Mouse (Mus musculus): ENCODE data around the gene Gm21586. TPM values are rescaled to one million over a fixed set of nuclear protein-coding genes. Genes with fewer than 3 reads are reported as not detected.
"Not testable (repeated sequence)": the region's sequence is repeated elsewhere in the genome, so short reads cannot be mapped to it uniquely, and the experiment has no call there.

Gm21586 gene
- polyA plus RNA-seq (2016; fragmentation: Nextera tagmentation; extraction: Ambion mirVana): not detected in 2 replicates

DNA sequence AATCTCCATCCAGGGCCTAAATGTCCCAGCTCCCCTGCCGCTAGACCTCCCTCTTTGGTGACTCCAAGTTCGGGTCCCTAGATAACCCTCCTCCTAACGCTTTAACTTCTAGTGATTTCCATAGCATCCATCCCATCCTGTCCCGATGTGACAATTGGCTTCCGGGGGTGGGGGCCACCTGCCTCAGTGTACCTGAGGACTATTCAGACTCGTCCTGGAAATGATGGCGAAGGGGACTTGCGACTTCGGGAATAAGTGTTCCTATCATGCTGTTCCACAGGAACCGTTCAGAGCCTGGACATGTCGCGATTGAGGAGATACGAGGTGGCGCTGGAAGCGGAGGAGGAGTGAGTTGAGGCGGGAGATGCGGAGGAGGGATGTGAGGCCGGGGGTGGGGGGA lies at the start of gene Gm21586:
Gene Gm21586, plus strand, starts transcription at position 301 of the 400 bp plus-strand sequence.
- not testable (repeated sequence) for ATAC-seq (ENCODE audit: insufficient number of reproducible peaks, low FRiP score); H3K27ac ChIP-seq (ENCODE audit: poor library complexity, severe bottlenecking); H3K9ac ChIP-seq; H3K4me2 ChIP-seq; H3K4me1 ChIP-seq (replicated peaks); H3K9me3 ChIP-seq (replicated peaks); H3K36me3 ChIP-seq; H3K27me3 ChIP-seq (replicated peaks); H3K4me3 ChIP-seq
- no CpG with 5 or more reads among the region's 18 CpGs for WGBS

DNA sequence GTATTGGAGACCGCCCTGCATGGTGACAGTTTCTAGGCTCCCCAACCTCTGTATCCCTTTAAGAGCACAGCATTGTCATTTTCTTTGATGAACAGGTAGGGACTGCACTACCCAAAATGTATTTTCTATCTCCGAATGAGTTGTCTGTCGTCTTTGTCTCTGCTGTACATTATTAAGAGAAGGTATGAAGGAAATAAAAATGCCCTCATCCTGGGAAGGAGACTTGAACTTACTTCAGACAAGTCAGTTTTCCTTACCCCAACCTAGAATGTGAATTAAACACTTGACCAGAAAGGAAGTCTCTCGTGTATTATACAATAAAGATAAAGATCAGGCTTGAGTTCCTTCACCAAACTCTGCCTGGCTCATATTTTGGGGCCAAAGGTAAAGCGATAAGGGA lies 27.3 kb downstream of the Gm21586 start, which contains the start of gene Gm2163:
Gene Gm2163, plus strand, starts transcription at position 301 of the 400 bp plus-strand sequence.
- not testable (repeated sequence) for H3K36me3 ChIP-seq; H3K27me3 ChIP-seq (replicated peaks); H3K27ac ChIP-seq (ENCODE audit: poor library complexity, severe bottlenecking); H3K4me2 ChIP-seq; ATAC-seq (ENCODE audit: insufficient number of reproducible peaks, low FRiP score); H3K4me1 ChIP-seq (replicated peaks); H3K9me3 ChIP-seq (replicated peaks); H3K4me3 ChIP-seq; H3K9ac ChIP-seq
- WGBS: no CpG with 5 or more reads among the region's 5 CpGs

Other genes with a start within 250 kb of the Gm21586 start
- not detected in 2 replicates for gene Gm10600, start 198.7 kb upstream of the Gm21586 start, polyA plus RNA-seq (2016; fragmentation: Nextera tagmentation; extraction: Ambion mirVana)
- not detected in 2 replicates for gene Ccl21b, start 183.6 kb upstream of the Gm21586 start, polyA plus RNA-seq (2016; fragmentation: Nextera tagmentation; extraction: Ambion mirVana)
- not detected in 2 replicates for gene Gm21953, start 145.1 kb upstream of the Gm21586 start, polyA plus RNA-seq (2016; fragmentation: Nextera tagmentation; extraction: Ambion mirVana)
- not detected in 2 replicates for gene Fam205a3, start 121.0 kb upstream of the Gm21586 start, polyA plus RNA-seq (2016; fragmentation: Nextera tagmentation; extraction: Ambion mirVana)
- gene Gm2163, start 27.4 kb downstream of the Gm21586 start, polyA plus RNA-seq (2016; fragmentation: Nextera tagmentation; extraction: Ambion mirVana): not detected in 2 replicates
- not detected in 2 replicates for gene Fam205a2, start 88.8 kb downstream of the Gm21586 start, polyA plus RNA-seq (2016; fragmentation: Nextera tagmentation; extraction: Ambion mirVana)
- gene Gm10591, start 172.8 kb downstream of the Gm21586 start, polyA plus RNA-seq (2016; fragmentation: Nextera tagmentation; extraction: Ambion mirVana): not detected in 2 replicates
- gene Gm2564, start 190.3 kb downstream of the Gm21586 start, polyA plus RNA-seq (2016; fragmentation: Nextera tagmentation; extraction: Ambion mirVana): not detected in 2 replicates
- gene Ccl27b, start 215.9 kb downstream of the Gm21586 start, polyA plus RNA-seq (2016; fragmentation: Nextera tagmentation; extraction: Ambion mirVana): not detected in 2 replicates
- gene Il11ra2, start 222.5 kb downstream of the Gm21586 start, polyA plus RNA-seq (2016; fragmentation: Nextera tagmentation; extraction: Ambion mirVana): not detected in 2 replicates

Measured in heart, embryonic 12.5 days (tissue).